Comparison of ENCODE assay signal across 12 mouse cellular contexts in genomic region chr6:100892489-100892888, GRCm38 (mm10). TPM values are rescaled to one million over a fixed set of nuclear protein-coding genes. Genes with fewer than 3 reads are reported as not detected.
DNase-seq lines count a peak whose midpoint lies in the region; ATAC-seq and TF ChIP-seq lines count a peak whose summit lies in the region.
"Had no signal": no experiment of that assay in that cellular context is flagged by ENCODE, and none has a peak within 500 bp of the region (broad histone marks: within the 10 kb centered on the region; RNA-seq: fewer than 3 reads in every experiment).

No protein-coding gene starts in this region.

- no peak for TF ChIP-seq CTCF in thymus, adult 2 months (IDR thresholded peaks at IDR 0.05; ENCODE audit: borderline replicate concordance, control insufficient read depth, extremely low read depth, insufficient read depth, low read length, poor library complexity)

- intact Hi-C loops in heart, postnatal 25 days (cut with DNase I) = no loop called here

- H3K27ac ChIP-seq in midbrain, embryonic 16.5 days (ENCODE audit: low read length) = no peak overlapping the region
- no peak overlapping the region for H3K27ac ChIP-seq in midbrain, embryonic 10.5 days (replicated peaks)
- H3K27ac ChIP-seq in thymus, adult 2 months (ENCODE audit: control insufficient read depth, insufficient read depth, low read length) = no peak overlapping the region
- H3K27ac ChIP-seq: kidney, postnatal 0 days; limb, embryonic 13.5 days; stomach, postnatal 0 days had no signal

- DNase-seq in heart, adult 11 months = peak; percentile 89
- no peak for DNase-seq in heart, postnatal 25 days (ENCODE audit: low spot score)
- no peak for DNase-seq in midbrain, embryonic 10.5 days (ENCODE audit: low spot score)
- DNase-seq in cerebellum, postnatal 14 days = peak; percentile 95 to 96
- peak; percentile 74 to 82 for DNase-seq in layer of hippocampus, postnatal 14 days (ENCODE audit: low spot score in 2 of 2)
- no peak for DNase-seq in thymus, postnatal 0 days (ENCODE audit: low spot score)
- DNase-seq in thymus, adult 2 months = no peak

- no peak overlapping the region for H3K9ac ChIP-seq in midbrain, embryonic 16.5 days (ENCODE audit: low read depth, low read length)
- H3K9ac ChIP-seq: limb, embryonic 13.5 days had no signal

- H3K27me3 ChIP-seq in midbrain, embryonic 16.5 days (ENCODE audit: control insufficient read depth, insufficient read depth, low read depth, low read length) = no peaks in the 10 kb centered on the region
- H3K27me3 ChIP-seq in midbrain, embryonic 10.5 days (ENCODE audit: low read depth, poor library complexity, severe bottlenecking) = peaks cover 2% of the 10 kb centered on the region; the same call in 1 of the 2 replicates
- H3K27me3 ChIP-seq in thymus, adult 2 months (ENCODE audit: control insufficient read depth, insufficient read depth, low read length) = no peaks in the 10 kb centered on the region

- peak; percentile 68; the same call in 1 of the 2 replicates for ATAC-seq in midbrain, embryonic 16.5 days

- H3K4me1 ChIP-seq in midbrain, embryonic 16.5 days (ENCODE audit: control insufficient read depth, insufficient read depth, low read length) = no peaks in the 10 kb centered on the region
- H3K4me1 ChIP-seq in midbrain, embryonic 10.5 days = peaks cover 8% of the 10 kb centered on the region; the same call in 1 of the 2 replicates
- no peaks in the 10 kb centered on the region; the same call in 1 of the 2 replicates for H3K4me1 ChIP-seq in thymus, adult 2 months (replicated peaks; ENCODE audit: control insufficient read depth, insufficient read depth, low read length)

- H3K36me3 ChIP-seq in midbrain, embryonic 16.5 days (ENCODE audit: control insufficient read depth, insufficient read depth, low read length) = no peaks in the 10 kb centered on the region
- no peaks in the 10 kb centered on the region for H3K36me3 ChIP-seq in midbrain, embryonic 10.5 days
- H3K36me3 ChIP-seq in thymus, adult 2 months (ENCODE audit: control insufficient read depth, insufficient read depth, low read length) = no peaks in the 10 kb centered on the region
- H3K36me3 ChIP-seq: limb, embryonic 13.5 days had no signal

- no peaks in the 10 kb centered on the region for H3K9me3 ChIP-seq in midbrain, embryonic 16.5 days (replicated peaks; ENCODE audit: control insufficient read depth, low read length, poor library complexity, severe bottlenecking)
- H3K9me3 ChIP-seq in midbrain, embryonic 10.5 days (replicated peaks) = no peaks in the 10 kb centered on the region
- H3K9me3 ChIP-seq: limb, embryonic 13.5 days had no signal

- no peak overlapping the region for H3K4me2 ChIP-seq in midbrain, embryonic 16.5 days (ENCODE audit: low read length)
- H3K4me2 ChIP-seq: limb, embryonic 13.5 days had no signal

- TF ChIP-seq POLR2A in thymus, adult 2 months (IDR thresholded peaks at IDR 0.05; ENCODE audit: control insufficient read depth, extremely low read depth, insufficient read depth, low read length, poor library complexity) = no peak

- 71% methylated on average over 4 of the region's 4 CpGs for WGBS in midbrain, embryonic 16.5 days
- 81% methylated on average over 4 of the region's 4 CpGs for WGBS in midbrain, embryonic 10.5 days
- WGBS in thymus, adult 2 months = 90% methylated on average over 4 of the region's 4 CpGs

- H3K4me3 ChIP-seq in midbrain, embryonic 16.5 days (ENCODE audit: low read depth, low read length) = no peak overlapping the region
- H3K4me3 ChIP-seq in midbrain, embryonic 10.5 days = no peak overlapping the region
- no peak overlapping the region for H3K4me3 ChIP-seq in thymus, adult 2 months (ENCODE audit: control insufficient read depth, insufficient read depth, low read length)
- H3K4me3 ChIP-seq: limb, embryonic 13.5 days; myocyte had no signal

RNA-seq across cellular contexts. Expression of gene Ppp4r2, which starts 59.1 kb away (rescaled TPM):
- total RNA-seq in heart, postnatal 25 days (2021) = 10 to 100 TPM; 44.9 to 50.9 TPM
- polyA plus RNA-seq in midbrain, embryonic 16.5 days (2015; fragmentation: Nextera tagmentation; extraction: Ambion mirVana) = 16.2 and 19.2 TPM in 2 replicates
- polyA plus RNA-seq in midbrain, embryonic 10.5 days (2016; fragmentation: Nextera tagmentation; extraction: Ambion mirVana) = 22.7 and 23.0 TPM in 2 replicates
- total RNA-seq in layer of hippocampus, postnatal 14 days (2021) = 10 to 100 TPM; 70.4 to 74.5 TPM
- polyA plus RNA-seq in thymus, postnatal 0 days (2015; fragmentation: Nextera tagmentation; extraction: Ambion mirVana) = 18.2 and 22.6 TPM in 2 replicates
- 27.0 and 35.0 TPM in 2 replicates for polyA plus RNA-seq in thymus, adult 2 months (2012; rRNA removed)

Comparison
In these comparisons a context has a peak if more than half of its experiments do, and no peak if none do; other contexts are left out.
1. DNase-seq: peak in heart, adult 11 months (single experiment), cerebellum, postnatal 14 days (2 of 2) and layer of hippocampus, postnatal 14 days (2 of 2); none in heart, postnatal 25 days (single experiment), midbrain, embryonic 10.5 days (single experiment), thymus, postnatal 0 days (single experiment) and thymus, adult 2 months (single experiment).